Mouse (Mus musculus): Measurements from ENCODE around the gene Cuta. TPM values are rescaled to one million over a fixed set of nuclear protein-coding genes. Genes with fewer than 3 reads are reported as not detected.
A peak's percentile ranks its signal among the peaks of the same experiment; 100 is the strongest.
"Not testable (repeated sequence)": the region's sequence is repeated elsewhere in the genome, so short reads cannot be mapped to it uniquely, and the experiment has no call there.

Cuta gene
- total RNA-seq, 2 experiments from 2014 or later = 103 to 110 TPM

DNA sequence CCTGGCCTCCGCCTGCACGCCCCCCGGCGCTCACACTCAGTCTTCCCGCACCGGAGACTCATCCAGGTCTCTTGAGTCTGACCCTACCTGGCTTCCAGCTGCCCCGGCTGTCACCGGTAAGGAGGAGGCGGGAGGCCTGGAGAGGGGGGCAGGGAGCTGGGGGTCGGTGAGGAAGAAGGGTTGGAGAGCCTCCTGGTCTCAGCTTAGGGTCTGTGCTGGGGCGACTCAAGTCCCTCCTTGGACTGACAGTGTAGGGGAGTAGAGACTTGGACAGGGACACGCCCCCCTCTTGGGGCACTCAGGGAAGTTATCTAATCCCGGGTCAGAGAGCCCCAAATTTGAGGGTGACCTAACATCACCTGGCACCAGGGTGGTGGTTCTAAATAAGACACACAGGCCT is 6.0 kb downstream of the Cuta start:
- DNase-seq (ENCODE audit: extremely low spot score in 1 of 2, low spot score in 2 of 2) = no peak
- intact Hi-C loops (cut with DNase I) = loop anchor here (1.0 to 5.0 kb wide), 3 partner anchors 39 to 199 kb away; partner anchors contain the start of genes Bak1 and Uqcc2
- TF ChIP-seq CTCF (IDR thresholded peaks at IDR 0.05) = no peak
- Histone ChIP-seq H3K27ac (peak overlapping the region; percentile 92), H3K4me3 (peak overlapping the region; percentile 86)

DNA sequence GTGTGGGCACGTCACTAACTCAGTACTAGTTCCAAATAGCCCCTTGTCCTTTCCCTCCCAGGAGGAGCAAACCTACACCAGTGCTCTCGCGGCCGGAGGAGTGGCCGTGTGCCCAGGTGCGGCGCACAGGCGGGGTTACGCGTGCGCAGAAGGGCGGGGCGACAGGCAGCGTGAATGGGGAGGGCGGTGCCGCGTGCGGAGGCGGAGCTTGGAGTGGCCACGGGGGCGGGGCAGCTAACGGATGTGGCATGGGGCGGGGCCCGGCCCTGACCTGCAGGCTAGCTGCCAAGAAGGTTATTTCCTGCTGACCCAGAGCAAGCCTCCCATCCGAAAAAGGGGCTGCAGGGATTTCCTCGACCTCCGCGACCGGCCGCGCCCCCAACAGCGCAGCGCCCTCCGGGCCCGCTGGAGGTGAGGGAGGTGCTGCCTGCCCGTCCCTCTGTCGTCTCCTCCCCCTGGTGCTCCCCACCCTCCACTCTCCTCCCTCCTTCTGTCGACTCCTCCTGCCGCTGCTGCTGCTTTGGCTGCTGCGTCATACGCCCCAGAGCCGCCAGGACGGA is 6.5 kb downstream of the Cuta start, which contains the start of gene Phf1:
TSS of gene Phf1 (plus strand) at position 214 of the 560 bp plus-strand sequence.
- DNase-seq (ENCODE audit: extremely low spot score in 1 of 2, low spot score in 2 of 2) = peak; percentile 95 to 97
- H3K4me3 ChIP-seq = peak within 1 kb of the TSS; percentile 86
- peak within 1 kb of the TSS; percentile 92 for H3K27ac ChIP-seq
- no peak for TF ChIP-seq CTCF (IDR thresholded peaks at IDR 0.05)
- intact Hi-C loops (cut with DNase I) = loop anchor here (1.0 to 5.0 kb wide), 3 partner anchors 39 to 199 kb away; partner anchors contain the start of genes Bak1 and Uqcc2

GRCm38 (mm10) chr17:26931795-26932194 is 7.6 kb downstream of the Cuta start:
- not testable (repeated sequence) for DNase-seq (ENCODE audit: extremely low spot score in 1 of 2, low spot score in 2 of 2); H3K27ac ChIP-seq; H3K4me3 ChIP-seq
- intact Hi-C loops (cut with DNase I) = loop anchor here (5.0 kb wide), 2 partner anchors 96 to 201 kb away; partner anchors contain the start of genes Bak1 and Uqcc2
- peak; percentile 46 for TF ChIP-seq CTCF (IDR thresholded peaks at IDR 0.05)

DNA sequence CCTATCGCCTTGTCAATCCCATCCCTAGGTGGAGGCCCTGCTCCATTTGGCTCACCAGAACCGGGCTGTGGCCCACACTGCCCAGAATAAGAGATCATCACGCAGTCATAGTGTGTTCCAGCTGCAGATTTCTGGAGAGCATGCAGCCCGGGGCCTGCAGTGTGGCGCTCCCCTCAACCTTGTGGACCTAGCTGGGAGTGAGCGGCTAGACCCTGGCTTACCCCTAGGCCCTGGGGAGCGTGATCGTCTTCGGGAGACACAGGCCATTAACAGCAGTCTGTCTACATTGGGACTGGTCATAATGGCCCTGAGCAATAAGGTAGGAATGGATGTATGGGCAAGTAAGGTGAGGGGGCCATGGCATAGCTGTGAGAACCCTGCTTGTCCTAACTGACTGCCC is 14.0 kb downstream of the Cuta start:
- DNase-seq (ENCODE audit: extremely low spot score in 1 of 2, low spot score in 2 of 2); intact Hi-C loops (cut with DNase I); H3K27ac ChIP-seq; H3K4me3 ChIP-seq: not testable (repeated sequence)

DNA sequence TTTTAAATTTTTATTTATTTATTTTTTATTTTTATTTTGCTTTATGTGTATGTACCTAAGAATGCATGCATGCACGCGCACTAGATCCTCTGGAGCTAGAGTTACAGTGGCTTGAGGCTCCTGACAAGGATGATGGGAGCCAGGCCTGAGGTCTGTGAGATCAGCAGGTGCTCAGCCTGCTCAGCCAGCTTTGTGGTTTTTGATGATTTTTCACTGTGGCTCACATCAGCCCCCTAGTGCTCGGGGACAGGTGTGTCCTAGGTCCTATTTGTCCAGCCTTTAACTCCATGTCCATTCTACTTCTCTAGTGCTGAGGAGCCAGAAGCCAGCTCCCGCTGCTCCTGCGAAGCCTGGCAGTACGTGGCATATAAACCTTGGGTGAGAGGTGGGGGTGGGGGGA is 17.0 kb downstream of the Cuta start:
- DNase-seq (ENCODE audit: extremely low spot score in 1 of 2, low spot score in 2 of 2); H3K4me3 ChIP-seq; intact Hi-C loops (cut with DNase I); H3K27ac ChIP-seq: not testable (repeated sequence)

- intact Hi-C loops (cut with DNase I) = not testable (repeated sequence)
Observed at GRCm38 (mm10) chr17:26919516-26919915, 19.9 kb downstream of the Cuta start.

DNA sequence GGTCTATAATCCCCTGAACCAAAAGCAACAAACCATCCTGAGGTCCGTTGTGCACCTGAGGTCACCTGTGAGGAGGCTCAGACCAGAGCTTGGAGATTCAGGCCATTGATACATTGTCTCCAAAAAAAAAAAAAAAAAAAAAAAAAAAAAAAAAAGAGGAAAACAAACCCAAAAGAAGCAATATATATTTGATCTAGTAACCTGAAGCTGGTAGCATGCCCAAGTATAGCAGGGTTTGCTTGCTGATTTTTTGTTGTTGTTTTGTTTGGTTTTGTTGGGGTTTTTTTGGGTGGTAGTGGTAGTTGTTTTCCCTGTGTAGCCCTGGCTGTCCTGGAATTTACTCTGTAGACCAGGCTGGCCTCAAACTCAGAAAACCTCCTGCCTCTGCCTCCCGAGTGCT is 21.0 kb downstream of the Cuta start:
- intact Hi-C loops (cut with DNase I) = no loop called here
- no peak for TF ChIP-seq CTCF (IDR thresholded peaks at IDR 0.05)
- H3K27ac ChIP-seq = no peak overlapping the region
- H3K4me3 ChIP-seq = no peak overlapping the region
- no peak for DNase-seq (ENCODE audit: extremely low spot score in 1 of 2, low spot score in 2 of 2)

More at GRCm38 (mm10) chr17:26919516-26919915, 19.9 kb downstream of the Cuta start:
- not testable (repeated sequence) for H3K4me3 ChIP-seq; H3K27ac ChIP-seq; DNase-seq (ENCODE audit: extremely low spot score in 1 of 2, low spot score in 2 of 2)

- H3K27ac ChIP-seq; DNase-seq (ENCODE audit: extremely low spot score in 1 of 2, low spot score in 2 of 2): not testable (repeated sequence)
- intact Hi-C loops (cut with DNase I) = loop anchor here (2.0 kb wide), 1 partner anchor 111 kb away; the partner anchor contains the start of gene Bak1
- peak overlapping the region; percentile 67 for H3K4me3 ChIP-seq
Observed at GRCm38 (mm10) chr17:26917560-26917959, 21.8 kb downstream of the Cuta start.

DNA sequence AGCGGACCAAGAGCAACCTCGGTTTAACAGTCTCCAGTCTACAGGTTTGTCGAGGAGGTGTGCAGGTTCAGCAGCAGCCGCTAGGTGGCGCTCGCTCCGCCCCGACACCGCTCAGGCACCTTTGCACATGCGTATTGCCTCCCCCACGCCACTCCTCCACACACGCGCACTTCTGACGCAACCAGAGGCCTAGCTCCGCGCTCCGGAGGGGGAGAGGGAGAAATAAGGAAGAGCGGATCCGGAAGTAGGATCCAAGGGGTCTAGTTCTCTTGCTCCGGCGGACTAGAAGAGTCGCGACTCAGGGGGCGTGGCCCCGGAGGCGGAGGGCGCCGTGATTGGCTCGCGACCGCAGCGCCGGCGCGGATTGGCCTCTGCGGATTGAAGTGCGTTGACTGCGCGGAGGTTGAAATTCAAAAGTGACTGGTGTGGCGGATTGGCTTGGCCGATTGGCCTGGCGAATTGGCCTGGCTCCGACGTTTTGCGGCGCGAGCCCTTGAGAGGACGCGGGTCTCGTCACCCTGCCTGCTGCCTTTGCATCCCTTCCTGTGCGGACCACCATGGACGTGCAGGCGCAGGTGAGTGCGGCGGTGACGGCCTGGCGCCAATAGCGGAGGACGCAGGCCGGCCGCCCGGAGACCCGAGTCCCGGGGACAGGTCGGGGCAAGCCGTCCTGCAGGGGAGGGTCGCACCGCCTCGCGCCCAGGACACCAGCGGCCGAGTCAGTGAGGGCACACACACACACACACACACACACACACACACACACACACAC is 22.5 kb downstream of the Cuta start, which contains the start of gene Kifc5b:
TSS of gene Kifc5b (plus strand) at position 381 of the 772 bp plus-strand sequence.
- peak; percentile 99 for TF ChIP-seq CTCF (IDR thresholded peaks at IDR 0.05)
- no peak within 1 kb of the TSS for H3K27ac ChIP-seq
- intact Hi-C loops (cut with DNase I) = loop anchor here (2.0 kb wide), 1 partner anchor 112 kb away; the partner anchor contains the start of gene Bak1
- peak within 1 kb of the TSS; percentile 67 for H3K4me3 ChIP-seq
- peak; percentile 99 to 100 for DNase-seq (ENCODE audit: extremely low spot score in 1 of 2, low spot score in 2 of 2)

DNA sequence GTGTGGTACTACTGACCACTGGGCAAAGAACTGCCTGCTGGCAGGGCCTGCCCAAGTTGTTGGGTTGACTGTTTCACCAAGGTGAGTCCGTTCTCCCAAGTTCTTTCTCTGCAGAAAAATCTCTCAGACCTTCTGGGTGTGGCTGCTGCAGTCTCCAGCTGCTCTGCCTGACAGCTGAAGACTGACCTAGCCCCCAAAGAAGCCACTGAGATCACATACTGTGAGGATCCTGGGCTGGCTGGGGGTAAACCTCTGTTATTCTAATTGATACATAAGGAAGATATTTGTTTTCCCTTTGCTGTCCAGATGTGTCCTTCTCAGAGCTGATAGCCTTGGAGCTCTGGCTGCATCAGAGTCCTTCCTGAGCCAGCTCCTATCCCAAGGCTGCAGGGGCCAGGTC is 24.1 kb downstream of the Cuta start:
- Histone ChIP-seq H3K4me3 (no peak overlapping the region), H3K27ac (no peak overlapping the region)
- intact Hi-C loops (cut with DNase I) = no loop called here
- no peak for TF ChIP-seq CTCF (IDR thresholded peaks at IDR 0.05)
- no peak for DNase-seq (ENCODE audit: extremely low spot score in 1 of 2, low spot score in 2 of 2)

GRCm38 (mm10) chr17:26907506-26907905 is 31.9 kb downstream of the Cuta start:
- DNase-seq (ENCODE audit: extremely low spot score in 1 of 2, low spot score in 2 of 2); H3K27ac ChIP-seq; intact Hi-C loops (cut with DNase I): not testable (repeated sequence)

GRCm38 (mm10) chr17:26904320-26904719 is 35.0 kb downstream of the Cuta start:
- no peak overlapping the region for H3K27ac ChIP-seq
- no peak overlapping the region for H3K4me3 ChIP-seq
- intact Hi-C loops (cut with DNase I) = no loop called here
- TF ChIP-seq CTCF (IDR thresholded peaks at IDR 0.05) = peak; percentile 7
- DNase-seq (ENCODE audit: extremely low spot score in 1 of 2, low spot score in 2 of 2) = no peak

More at GRCm38 (mm10) chr17:26907506-26907905, 31.9 kb downstream of the Cuta start:
- not testable (repeated sequence) for H3K4me3 ChIP-seq

Measured in left cerebral cortex, adult 2 months (tissue).